Mouse (Mus musculus) brain, embryonic 14.5 days (tissue): ENCODE data around the gene Otp.

Experiments
- CTCF ChIP-seq: fragments of 200-500 bp; IDR thresholded peaks from 2 replicates; pipeline ENCODE4 v1.5.1; 2012; ENCODE audit warnings: inconsistent platforms, mild to moderate bottlenecking, moderate library complexity, borderline replicate concordance; ENCODE audit not compliant: insufficient read depth, insufficient read length; ENCODE audit errors: extremely low read depth
- POLR2A ChIP-seq: fragments of 200-500 bp; IDR thresholded peaks from 2 replicates; pipeline ENCODE4 v1.6.1; 2012; ENCODE audit warnings: mild to moderate bottlenecking, inconsistent platforms, borderline replicate concordance; ENCODE audit not compliant: poor library complexity, insufficient read depth, insufficient read length, severe bottlenecking; ENCODE audit errors: extremely low read depth

DNA sequence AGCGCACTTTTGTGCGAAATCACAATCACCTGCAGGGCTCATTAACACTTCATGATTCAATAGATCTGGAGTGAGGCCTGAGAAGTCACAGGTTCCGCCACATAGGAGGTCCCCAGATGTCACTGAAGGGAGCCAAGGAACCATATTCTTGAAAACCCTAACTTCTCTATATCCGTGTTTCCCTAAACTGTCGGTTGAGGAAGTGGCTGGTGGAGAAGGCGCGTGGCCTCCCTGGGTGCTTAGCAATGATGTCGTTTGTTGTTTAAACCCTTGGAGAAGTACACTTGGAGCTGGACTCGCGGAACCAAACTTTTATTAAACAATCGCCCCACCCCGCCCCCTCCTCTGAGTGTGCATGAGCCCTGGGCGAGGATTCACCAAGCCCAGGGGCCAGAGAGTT lies 26.1 kb upstream of the Otp start:
- TF ChIP-seq CTCF (no peak), POLR2A (no peak)
